Mouse (Mus musculus): Measurements from ENCODE around the gene Rpp30. TPM values are rescaled to one million over a fixed set of nuclear protein-coding genes. Genes with fewer than 3 reads are reported as not detected.
A peak's percentile ranks its signal among the peaks of the same experiment; 100 is the strongest.

Rpp30 gene
- polyA plus RNA-seq (2016; fragmentation: Nextera tagmentation; extraction: Ambion mirVana) = 123 and 126 TPM in 2 replicates

DNA sequence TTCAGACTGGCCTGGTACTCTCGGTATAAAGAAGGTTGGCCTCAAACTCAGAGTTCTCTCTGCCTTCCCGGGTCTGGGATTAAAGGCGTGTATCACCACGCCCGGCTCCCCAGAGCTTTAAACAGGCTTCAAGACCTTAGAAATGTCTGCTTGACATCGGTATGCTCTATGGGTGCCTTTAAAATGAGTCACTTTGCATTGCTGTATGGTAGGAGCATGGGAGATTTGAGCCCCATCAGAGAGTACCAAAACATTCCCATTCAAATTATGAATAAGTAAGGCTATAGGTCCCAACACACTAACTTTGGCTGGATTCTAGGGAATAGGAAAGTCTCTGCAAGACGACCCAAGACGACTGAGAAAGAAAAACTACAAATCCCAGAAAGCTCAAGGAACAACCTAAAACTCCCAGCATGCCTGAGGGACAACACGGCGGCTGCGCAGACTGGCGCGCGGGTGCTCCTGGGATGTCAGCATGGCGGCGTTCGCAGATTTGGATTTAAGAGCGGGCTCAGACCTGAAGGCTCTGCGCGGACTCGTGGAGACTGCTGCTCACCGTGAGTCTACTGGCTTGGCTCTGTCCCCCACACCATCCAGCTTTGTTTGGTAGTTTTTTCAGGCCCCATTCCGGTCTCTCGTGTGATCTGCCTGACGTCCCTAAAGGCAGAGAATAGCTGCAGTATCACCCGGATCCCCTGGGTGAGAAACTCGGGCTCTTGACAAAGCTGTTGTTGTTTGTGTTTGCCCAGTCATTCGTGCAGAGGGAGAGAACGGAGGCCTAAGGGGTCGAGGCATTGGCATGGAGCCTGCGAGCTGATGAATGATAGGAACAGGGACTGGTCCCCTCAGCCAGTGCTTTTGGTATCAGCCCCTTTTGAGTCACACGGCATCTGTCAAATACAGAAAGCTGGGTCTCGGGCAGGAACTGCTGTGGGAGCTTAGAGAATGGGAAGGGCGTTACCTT, at the start of gene Rpp30:
Gene Rpp30, plus strand, starts transcription at position 455 of the 964 bp plus-strand sequence.
- Histone ChIP-seq H3K36me3 (replicated peaks) (peaks cover 19% of the 10 kb centered on the region), H3K27ac (peak within 1 kb of the TSS; percentile 87), H3K4me3 (peak within 1 kb of the TSS; percentile 85), H3K4me1 (peaks cover 12% of the 10 kb centered on the region), H3K9me3 (no peaks in the 10 kb centered on the region), H3K27me3 (ENCODE audit: poor library complexity, severe bottlenecking) (no peaks in the 10 kb centered on the region)
- DNase-seq (ENCODE audit: extremely low spot score, low spot score) = peak; percentile 82
- WGBS = 2% methylated on average over 34 of the region's 34 CpGs

- Histone ChIP-seq H3K36me3 (replicated peaks) (no peaks in the 10 kb centered on the region), H3K27me3 (ENCODE audit: poor library complexity, severe bottlenecking) (no peaks in the 10 kb centered on the region), H3K27ac (no peak overlapping the region), H3K4me3 (no peak overlapping the region), H3K9me3 (no peaks in the 10 kb centered on the region), H3K4me1 (no peaks in the 10 kb centered on the region)
- no peak for DNase-seq (ENCODE audit: extremely low spot score, low spot score)
- 89% methylated on average over 7 of the region's 7 CpGs for WGBS
These were observed 37.5 kb upstream of the Rpp30 start for GRCm38 (mm10) chr19:36046046-36046445.

GRCm38 (mm10) chr19:36056502-36057221, 26.9 kb upstream of the Rpp30 start:
- Histone ChIP-seq H3K4me3 (peak overlapping the region; percentile 67), H3K27ac (0 out of 2 replicates have a peak overlapping the region, but pooled peaks have one; percentile 63), H3K4me1 (peaks cover 12% of the 10 kb centered on the region), H3K36me3 (replicated peaks) (no peaks in the 10 kb centered on the region), H3K9me3 (no peaks in the 10 kb centered on the region), H3K27me3 (ENCODE audit: poor library complexity, severe bottlenecking) (peaks cover 56% of the 10 kb centered on the region)
- peak; percentile 20 for DNase-seq (ENCODE audit: extremely low spot score, low spot score)
- WGBS = 9% methylated on average over 49 of the region's 49 CpGs

GRCm38 (mm10) chr19:36057231-36057811, 26.2 kb upstream of the Rpp30 start, which contains the start of gene Htr7:
Htr7 (minus strand) TSS chr19:36057507.
- Histone ChIP-seq H3K27me3 (ENCODE audit: poor library complexity, severe bottlenecking) (peaks cover 56% of the 10 kb centered on the region), H3K4me1 (peaks cover 12% of the 10 kb centered on the region), H3K9me3 (no peaks in the 10 kb centered on the region), H3K36me3 (replicated peaks) (no peaks in the 10 kb centered on the region), H3K4me3 (peak within 1 kb of the TSS; percentile 67), H3K27ac (peak within 1 kb of the TSS; percentile 63; the same call in 1 of the 2 replicates)
- DNase-seq (ENCODE audit: extremely low spot score, low spot score) = peak; percentile 47
- WGBS = 3% methylated on average over 79 of the region's 86 CpGs

DNA sequence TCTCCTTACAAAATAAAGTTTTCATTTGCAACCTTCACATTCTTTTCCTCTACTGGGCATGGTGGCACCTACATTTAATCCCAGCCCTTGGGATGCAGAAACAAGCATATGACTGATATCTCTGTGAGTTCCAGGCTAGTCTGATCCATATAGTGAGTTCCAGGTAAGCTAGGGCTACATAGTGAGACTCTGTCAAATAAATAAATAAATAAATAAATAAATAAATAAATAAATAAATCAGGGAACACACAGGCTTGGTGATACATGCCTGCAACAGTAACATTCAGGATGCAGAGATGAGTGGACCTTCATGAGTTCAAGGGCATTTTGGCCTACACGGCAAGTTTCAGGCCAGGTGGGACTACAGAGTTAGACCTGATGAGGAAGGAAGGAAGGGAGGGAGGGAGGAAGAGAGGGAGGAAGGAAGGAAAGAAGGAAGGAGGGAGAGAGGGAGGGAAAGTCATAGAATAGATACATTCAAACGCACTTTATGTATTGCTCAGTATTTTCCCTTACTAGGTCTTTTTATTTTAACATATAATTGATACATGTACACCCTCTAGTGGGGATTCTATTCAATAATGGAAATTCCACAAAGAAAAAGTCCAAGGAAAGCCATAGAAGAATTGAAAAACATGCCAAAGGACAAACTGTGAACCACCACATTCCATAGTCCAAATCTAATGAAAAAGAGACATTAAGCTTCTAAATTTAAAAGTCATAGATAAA, 20.6 kb upstream of the Rpp30 start:
- 91% methylated on average over 2 of the region's 2 CpGs for WGBS
- H3K4me3 ChIP-seq = no peak overlapping the region
- no peaks in the 10 kb centered on the region for H3K36me3 ChIP-seq (replicated peaks)
- peaks cover 21% of the 10 kb centered on the region for H3K27me3 ChIP-seq (ENCODE audit: poor library complexity, severe bottlenecking)
- H3K4me1 ChIP-seq = peaks cover 3% of the 10 kb centered on the region; the same call in 1 of the 2 replicates
- H3K9me3 ChIP-seq = no peaks in the 10 kb centered on the region
- no peak for DNase-seq (ENCODE audit: extremely low spot score, low spot score)
- H3K27ac ChIP-seq = no peak overlapping the region

DNA sequence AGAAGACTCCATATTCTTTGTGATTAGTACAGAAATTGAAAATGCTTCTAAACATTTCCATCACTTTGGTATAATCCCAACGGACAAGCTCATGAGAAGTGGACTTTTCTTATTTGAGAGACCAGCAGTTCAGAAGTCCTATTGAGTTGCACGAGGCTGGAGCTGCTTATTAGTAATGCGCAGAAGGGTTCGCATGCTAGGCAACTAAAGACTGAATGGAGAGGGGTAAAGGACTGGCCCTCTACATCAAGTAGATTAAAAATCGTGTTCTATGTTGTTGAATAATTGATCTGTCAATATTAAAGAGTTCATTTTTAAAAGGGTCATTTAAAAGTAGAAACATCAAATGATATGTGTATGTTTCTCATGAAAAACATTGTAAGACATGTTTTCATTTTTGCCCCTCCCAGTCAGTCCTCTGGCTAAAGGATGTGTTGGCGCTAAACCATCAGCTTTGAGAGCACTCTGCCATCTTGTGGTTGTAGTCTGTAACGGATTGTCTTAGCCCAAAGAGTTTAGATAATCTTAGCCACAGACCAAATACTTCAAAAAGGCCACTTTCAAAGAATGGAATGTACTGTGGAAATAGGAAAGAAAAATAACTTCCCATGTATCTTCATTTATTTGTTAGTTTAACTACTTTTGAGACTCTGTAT, 782 bp upstream of the Rpp30 start:
- no peaks in the 10 kb centered on the region for H3K27me3 ChIP-seq (ENCODE audit: poor library complexity, severe bottlenecking)
- H3K4me3 ChIP-seq = peak overlapping the region; percentile 85
- H3K4me1 ChIP-seq = peaks cover 12% of the 10 kb centered on the region
- WGBS = 47% methylated on average over 7 of the region's 7 CpGs
- no peak for DNase-seq (ENCODE audit: extremely low spot score, low spot score)
- peaks cover 12% of the 10 kb centered on the region; the same call in 1 of the 2 replicates for H3K36me3 ChIP-seq (replicated peaks)
- no peaks in the 10 kb centered on the region for H3K9me3 ChIP-seq
- H3K27ac ChIP-seq = peak overlapping the region; percentile 87

DNA sequence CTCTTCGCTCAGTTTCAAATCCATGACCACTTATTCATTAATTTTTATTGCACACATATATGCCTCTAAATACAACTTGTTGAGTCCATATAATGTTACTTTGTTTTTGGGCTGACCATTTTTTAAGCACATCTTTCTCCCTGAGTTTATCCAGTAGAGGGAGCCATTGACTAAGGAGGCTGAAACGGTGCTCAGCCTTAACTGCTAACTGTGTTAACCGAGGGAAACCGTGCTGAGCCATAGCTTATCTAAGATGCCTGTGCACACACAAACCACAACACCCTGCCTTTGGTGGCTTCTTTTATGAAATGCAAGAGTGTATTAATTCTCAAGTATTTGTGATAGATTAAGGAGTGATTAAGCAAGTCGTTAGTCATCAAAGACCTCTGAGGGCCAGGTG, 7.3 kb downstream of the Rpp30 start:
- Histone ChIP-seq H3K27me3 (ENCODE audit: poor library complexity, severe bottlenecking) (no peaks in the 10 kb centered on the region), H3K4me1 (no peaks in the 10 kb centered on the region), H3K4me3 (no peak overlapping the region), H3K27ac (no peak overlapping the region), H3K9me3 (no peaks in the 10 kb centered on the region), H3K36me3 (replicated peaks) (peaks cover 87% of the 10 kb centered on the region)
- WGBS = 64% methylated on average over 5 of the region's 5 CpGs
- no peak for DNase-seq (ENCODE audit: extremely low spot score, low spot score)

GRCm38 (mm10) chr19:36097194-36097593, 13.7 kb downstream of the Rpp30 start:
- Histone ChIP-seq H3K27ac (no peak overlapping the region), H3K27me3 (ENCODE audit: poor library complexity, severe bottlenecking) (no peaks in the 10 kb centered on the region), H3K9me3 (no peaks in the 10 kb centered on the region), H3K4me3 (no peak overlapping the region), H3K4me1 (no peaks in the 10 kb centered on the region), H3K36me3 (replicated peaks) (peaks cover 95% of the 10 kb centered on the region)
- no peak for DNase-seq (ENCODE audit: extremely low spot score, low spot score)
- WGBS = 93% methylated on average over 3 of the region's 3 CpGs

GRCm38 (mm10) chr19:36098265-36098664, 14.7 kb downstream of the Rpp30 start:
- Histone ChIP-seq H3K27me3 (ENCODE audit: poor library complexity, severe bottlenecking) (no peaks in the 10 kb centered on the region), H3K4me1 (no peaks in the 10 kb centered on the region), H3K36me3 (replicated peaks) (peaks cover 96% of the 10 kb centered on the region), H3K27ac (no peak overlapping the region), H3K4me3 (no peak overlapping the region), H3K9me3 (no peaks in the 10 kb centered on the region)
- WGBS = 93% methylated on average over 1 of the region's 1 CpGs
- DNase-seq (ENCODE audit: extremely low spot score, low spot score) = no peak

- Histone ChIP-seq H3K4me1 (no peaks in the 10 kb centered on the region), H3K9me3 (no peaks in the 10 kb centered on the region), H3K27me3 (ENCODE audit: poor library complexity, severe bottlenecking) (no peaks in the 10 kb centered on the region), H3K4me3 (no peak overlapping the region), H3K27ac (no peak overlapping the region), H3K36me3 (replicated peaks) (peaks cover 96% of the 10 kb centered on the region)
- WGBS = 90% methylated on average over 7 of the region's 7 CpGs
- DNase-seq (ENCODE audit: extremely low spot score, low spot score) = no peak
These were observed 15.4 kb downstream of the Rpp30 start for GRCm38 (mm10) chr19:36098916-36099315.

DNA sequence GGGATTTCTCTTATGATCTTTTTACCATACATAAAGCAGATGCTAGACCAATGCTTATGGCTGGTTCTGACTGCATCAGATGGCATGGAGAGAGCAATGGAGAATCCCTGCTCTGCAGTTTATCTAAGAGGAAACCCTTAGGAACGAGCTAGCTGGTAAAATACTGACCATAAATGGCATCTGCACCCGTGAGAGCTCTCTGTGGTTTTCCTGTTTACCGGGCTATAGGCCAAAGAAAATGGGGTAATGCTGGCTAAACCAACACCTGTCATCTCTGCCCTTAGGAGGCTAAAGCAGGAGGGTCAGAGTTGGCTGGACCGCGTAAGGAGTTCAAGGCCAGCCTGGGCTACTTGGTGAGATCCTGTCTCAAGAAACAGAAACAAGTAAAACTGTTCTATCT, 20.4 kb downstream of the Rpp30 start:
- Histone ChIP-seq H3K4me1 (no peaks in the 10 kb centered on the region), H3K9me3 (no peaks in the 10 kb centered on the region), H3K4me3 (no peak overlapping the region), H3K36me3 (replicated peaks) (peaks cover 62% of the 10 kb centered on the region), H3K27me3 (ENCODE audit: poor library complexity, severe bottlenecking) (no peaks in the 10 kb centered on the region), H3K27ac (no peak overlapping the region)
- 91% methylated on average over 5 of the region's 5 CpGs for WGBS
- DNase-seq (ENCODE audit: extremely low spot score, low spot score) = no peak
